Mouse (Mus musculus): ENCODE results near the gene Smc1a.
"Not testable (repeated sequence)": the region's sequence is repeated elsewhere in the genome, so short reads cannot be mapped to it uniquely, and the experiment has no call there.

The Smc1a gene

DNA sequence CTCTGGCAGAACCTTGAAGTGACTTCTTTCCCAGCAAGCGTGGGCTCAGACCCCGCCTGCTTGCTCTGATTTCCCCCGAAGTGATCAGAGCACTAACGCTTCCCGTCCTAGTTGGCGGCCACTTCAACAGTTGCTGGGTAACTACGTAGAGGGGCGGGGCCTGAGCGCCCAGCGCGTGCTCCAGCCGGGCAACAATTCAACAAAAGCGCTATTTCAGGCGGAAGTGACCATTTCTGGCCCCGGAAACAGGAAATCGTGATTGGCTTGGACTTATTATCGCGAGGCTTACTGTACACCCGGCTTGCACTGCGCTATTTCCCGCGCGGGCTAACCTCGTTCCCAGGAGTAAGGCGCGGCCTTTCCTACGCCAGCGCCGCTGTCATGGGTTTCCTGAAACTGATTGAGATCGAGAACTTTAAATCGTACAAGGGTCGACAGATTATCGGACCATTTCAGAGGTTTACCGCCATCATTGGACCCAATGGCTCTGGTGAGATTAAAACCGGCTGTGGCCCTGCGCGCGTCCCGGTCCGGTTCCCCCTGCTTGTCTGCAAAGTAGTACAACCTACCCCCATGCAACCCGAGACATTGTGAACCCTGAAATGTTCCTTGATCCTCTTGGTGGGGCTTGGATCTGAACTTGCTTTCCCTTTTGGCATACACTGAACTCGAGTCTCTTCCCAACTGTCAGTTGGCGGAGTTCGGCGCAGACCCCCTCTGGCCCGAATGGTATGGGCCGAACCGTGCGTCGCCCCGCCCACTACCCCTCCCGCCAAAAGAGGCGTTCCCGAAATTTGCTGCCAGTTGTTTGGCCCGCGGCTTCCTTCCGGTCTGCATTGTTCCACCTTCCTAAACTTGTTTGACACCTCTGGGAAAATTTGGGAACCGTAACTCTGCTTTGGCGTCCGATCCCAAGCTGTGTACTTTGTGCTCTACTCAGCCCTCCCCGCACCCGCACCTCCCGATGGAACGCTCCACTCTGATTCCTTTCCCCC, at the start of gene Smc1a, which contains the start of gene Ribc1:
Smc1a (plus strand) TSS at position 278 of the 995 bp plus-strand sequence.
Ribc1 (minus strand) TSS at position 145 of the 995 bp plus-strand sequence.
- peak; percentile 95 for DNase-seq (ENCODE audit: low spot score)

DNA sequence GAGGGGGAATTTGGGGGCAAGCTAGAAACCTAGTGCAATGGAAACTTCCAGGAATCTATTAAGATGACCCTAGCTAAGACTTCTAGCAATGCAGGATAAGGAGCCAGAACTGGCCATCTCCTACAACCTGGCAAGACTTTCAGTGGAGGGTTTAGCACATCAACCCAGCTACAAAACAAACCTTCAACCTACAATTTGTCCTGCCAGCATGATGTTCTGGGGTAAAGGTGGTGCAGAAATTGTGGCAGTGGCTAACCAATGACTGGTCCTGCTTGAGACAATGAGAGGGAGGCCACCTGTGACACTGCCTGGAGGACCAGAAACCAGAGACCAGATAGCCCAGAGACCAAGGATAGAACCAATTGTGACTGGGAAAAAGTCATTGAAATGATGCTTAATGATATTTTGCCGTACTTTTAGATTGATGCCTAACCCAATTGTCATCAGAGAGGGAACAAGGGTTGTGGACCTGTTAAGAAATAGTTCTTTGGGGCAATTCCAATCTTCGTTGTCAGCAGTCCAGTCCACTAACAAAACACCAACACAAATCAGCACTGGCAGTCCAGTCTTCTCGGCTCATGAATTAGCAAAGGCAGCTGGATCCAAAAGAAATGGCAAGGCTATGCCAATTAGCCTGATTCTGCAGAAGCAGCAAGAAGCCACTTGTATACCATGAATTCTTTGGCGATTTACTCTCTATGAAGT, 17.1 kb upstream of the Smc1a start:
- no peak for DNase-seq (ENCODE audit: low spot score)

DNA sequence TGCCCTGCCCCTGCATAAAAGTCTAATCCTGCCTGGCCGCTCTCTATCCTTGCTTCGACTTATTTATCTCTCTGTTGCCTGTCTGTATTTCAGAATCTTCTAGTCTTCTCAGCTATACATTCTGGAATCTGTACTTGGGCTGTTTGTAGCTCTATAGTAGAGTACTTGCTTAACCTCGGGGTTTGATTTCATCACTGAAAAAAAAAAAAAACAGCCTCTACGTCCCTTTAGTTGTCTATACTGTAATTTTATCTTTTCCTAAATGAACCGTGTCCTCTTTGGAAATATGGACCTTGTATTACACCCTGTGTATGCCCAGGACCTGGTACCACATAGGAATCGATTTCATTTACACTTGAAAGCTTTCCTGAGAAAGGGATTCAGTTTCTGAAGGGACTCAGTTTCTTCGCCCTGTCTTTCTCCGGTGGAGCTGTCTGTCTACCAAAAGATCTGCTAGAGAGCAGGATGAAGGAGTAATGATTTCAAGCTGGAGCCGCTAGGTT, 15.0 kb upstream of the Smc1a start:
- no peak for DNase-seq (ENCODE audit: low spot score)

DNA sequence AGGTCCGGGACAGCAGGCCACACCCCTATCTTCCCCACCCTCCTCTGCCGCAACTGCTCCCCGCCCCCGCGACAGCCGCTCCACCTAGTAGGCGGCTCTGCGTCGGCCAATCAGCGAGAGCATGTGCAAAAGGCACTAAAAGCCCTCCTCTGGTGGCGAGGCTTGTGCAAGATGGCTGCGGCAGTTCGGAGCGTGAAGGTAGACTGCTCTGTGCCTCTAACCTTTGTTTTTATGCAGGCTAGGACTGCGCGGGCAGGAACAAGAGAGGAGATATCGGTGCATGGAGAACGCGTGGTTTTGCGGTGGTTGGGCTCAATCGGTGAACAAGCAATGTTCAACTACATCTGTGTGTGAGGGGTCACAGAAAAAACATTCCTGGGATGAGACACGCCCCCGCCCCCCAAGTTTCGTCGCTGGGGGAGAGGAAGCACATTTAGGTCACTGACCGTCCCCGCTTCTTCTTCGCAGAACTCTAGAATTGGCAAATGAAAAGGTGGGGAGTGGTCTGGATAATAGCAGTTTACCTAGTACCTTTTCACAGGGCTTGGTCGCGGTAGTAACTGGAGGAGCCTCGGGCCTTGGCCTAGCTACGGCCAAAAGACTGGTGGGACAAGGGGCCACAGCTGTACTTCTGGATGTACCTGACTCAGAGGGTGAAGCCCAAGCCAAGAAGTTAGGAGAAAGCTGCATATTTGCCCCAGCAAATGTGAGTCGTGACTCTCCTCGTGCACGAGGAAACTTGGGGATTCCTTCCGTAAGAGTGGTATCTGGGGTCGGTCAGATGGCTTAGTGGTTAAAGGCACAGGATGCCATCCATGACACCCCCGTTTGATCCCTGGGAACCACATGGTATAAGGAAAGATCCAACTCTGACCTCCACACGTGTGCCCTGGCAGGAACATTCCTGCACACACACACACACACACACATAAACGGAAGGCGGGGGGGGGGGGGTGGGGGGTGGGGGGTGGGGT, 14.2 kb upstream of the Smc1a start, which contains the start of gene Hsd17b10:
Hsd17b10 (plus strand) TSS at position 109 of the 974 bp plus-strand sequence.
- DNase-seq (ENCODE audit: low spot score), result peak; percentile 69

DNA sequence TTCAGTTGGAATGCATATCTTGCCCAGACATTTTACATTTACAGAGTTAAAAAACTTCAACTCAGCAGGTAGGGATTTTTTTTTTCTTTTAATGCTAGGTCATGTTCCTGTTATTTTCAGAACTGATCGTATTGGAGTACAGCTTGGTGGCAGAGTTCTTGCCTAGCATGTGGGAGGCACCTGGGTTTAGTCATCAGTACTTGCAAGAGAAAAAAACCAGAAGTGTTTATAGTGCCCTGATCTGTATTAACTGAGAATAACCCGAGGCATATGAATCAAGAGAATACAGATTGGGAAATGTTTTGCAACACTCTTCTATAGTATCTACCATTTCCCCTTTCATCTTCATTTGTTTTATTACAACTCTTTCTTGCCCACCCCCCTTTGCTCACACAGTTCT, 13.4 kb upstream of the Smc1a start:
- no peak for DNase-seq (ENCODE audit: low spot score)

DNA sequence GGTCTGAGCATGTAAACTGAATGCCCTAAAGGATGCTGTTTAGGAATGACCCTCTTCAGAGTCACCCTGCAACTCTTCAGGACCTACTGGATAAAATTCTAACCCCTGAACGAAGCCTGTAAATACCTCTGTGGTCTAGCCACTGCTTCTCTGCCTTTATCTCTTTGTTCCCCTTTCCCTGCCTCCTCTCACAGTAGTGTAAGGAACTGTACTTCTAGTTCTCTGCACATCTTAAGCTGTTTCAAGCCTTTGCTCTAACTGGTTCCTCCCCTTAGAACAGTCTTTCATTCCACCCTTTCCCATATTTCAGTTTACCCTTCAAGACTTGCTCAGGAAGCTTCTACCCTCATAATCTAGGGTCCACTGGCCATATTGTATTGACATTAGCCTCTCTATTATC, 8.4 kb upstream of the Smc1a start:
- DNase-seq (ENCODE audit: low spot score), result no peak

DNA sequence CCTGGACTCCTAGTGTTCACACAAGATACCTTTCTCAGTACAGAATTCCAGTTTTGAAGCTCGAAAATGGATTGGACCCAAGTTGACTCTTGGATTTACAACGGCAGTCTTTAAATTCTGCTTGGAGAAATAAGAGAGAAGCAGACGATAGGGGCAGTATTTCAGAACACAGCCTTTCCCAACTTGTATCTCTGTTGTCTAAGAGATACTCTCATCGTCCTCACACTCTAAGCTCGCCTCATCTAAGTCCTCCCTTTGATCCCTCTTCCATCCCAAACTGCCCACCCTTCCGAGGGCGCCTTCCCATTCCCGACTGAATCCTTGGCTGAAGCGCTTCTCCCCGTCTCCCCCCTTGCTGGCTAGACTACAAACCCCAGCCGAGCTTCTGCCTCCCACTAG, 477 bp upstream of the Smc1a start:
- DNase-seq (ENCODE audit: low spot score), result no peak

DNA sequence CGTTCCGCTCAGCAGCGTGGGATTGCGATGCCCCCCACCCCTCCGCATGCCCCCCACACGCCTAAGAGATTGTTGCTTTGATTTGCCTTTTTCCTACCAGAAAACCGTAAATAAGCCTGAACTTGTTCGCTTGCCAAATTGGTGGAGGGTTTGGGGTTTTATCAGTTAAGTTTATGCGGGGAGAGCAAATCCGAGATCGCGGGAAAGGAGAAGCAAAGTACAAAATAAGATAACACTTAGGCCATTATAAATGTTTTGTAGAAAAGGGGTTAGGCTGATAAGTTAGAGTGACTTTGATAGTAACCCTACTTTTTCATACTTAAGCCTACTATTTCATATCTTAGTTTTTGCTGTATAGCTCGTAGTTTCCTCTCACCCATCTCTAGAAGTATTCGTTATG, 958 bp downstream of the Smc1a start:
- no peak for DNase-seq (ENCODE audit: low spot score)

DNA sequence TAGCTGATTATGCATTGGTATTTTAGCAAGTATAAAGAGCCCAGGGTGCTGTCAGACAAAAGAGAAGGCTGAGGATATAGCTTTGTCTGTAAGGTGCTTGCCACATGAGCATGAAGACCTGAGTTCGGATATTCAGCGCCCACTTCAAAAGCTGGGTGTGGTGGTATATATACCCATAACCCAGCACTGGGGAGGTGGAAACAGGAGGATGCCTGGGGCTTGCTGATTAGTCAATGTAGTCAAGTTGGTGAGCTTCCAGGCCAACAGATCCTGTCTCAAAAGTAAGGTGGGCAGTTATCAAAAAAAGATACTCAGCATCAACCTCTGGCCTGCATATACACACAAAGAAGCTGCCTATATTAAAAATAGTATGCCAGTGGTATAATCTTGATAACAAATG, 3.1 kb downstream of the Smc1a start:
- DNase-seq (ENCODE audit: low spot score), result peak; percentile 54

DNA sequence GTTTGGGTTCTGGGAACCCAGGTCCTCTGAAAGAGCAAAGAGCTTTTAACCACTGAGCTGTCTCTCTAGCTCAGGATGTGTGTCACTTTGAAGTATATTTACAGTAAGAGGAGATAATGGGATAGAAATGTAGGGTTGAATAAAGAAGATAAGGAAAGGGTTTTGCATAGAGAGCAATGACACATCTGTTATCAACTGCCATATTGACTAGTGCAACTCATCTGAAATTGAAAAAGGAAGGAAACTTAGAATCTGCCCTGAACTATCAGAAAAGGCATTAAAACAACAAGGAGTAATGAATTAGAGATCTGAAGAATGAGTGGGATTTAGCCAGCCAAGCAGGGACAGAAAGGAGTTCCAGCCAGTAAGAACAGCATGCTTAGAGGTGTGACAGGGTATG, 23.6 kb downstream of the Smc1a start:
- DNase-seq (ENCODE audit: low spot score), result no peak

DNA sequence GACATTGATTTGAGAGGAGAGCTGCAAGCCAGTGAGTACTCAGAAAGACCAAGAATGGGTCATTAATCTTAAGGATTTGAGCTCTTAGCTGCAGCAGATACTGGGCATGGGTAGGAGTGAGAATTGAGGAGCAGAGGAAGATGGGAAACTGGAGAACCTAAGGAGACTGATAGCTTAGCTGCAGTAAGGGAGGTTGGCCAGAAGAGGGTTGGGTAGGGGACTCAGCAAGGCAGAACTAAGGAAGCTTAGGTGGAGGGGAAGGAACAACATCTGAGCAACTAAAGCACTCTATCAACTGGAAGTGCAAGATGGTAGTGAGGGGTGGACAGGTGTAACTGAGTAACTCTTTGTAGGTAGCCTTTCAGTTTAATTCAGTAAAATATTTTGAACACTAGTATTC, 31.0 kb downstream of the Smc1a start:
- no peak for DNase-seq (ENCODE audit: low spot score)

DNA sequence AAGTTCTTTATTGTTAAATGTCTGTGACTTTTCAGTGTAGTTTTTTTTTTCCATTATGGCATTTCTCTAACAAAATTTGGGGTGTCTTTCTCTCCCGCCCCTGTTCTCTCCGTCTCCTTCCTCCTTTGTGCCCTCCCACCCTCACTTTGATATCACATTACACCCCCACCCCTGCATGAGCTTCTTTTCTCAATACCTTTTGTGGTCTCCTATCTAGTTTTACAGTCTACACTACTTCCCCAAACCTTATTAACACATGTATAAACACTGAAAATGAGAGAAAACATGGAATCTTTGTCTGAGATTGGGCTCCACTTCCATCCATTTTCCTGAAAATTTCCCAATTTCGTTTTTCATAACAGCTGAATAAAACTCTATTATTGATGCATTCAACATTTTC, 36.3 kb downstream of the Smc1a start:
- DNase-seq (ENCODE audit: low spot score), result no peak

DNA sequence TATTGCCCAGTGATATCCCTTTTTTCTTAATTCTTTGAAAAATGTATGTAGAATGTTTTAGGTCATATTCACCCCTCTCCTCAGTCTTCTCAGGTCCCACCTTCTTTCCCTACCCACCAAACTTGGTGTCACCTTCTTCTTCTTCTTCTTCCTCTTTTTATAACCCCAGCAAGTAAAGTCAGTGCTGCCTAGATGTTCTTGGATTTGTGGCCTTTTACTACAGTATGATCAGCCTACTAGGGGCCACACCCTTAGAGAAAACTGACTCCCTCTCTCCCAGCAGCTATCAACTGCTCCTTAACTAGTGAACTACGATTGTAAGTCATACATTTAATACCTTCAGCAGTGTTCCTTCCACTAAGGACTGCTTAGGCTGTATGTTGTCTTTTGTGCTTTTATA, 37.9 kb downstream of the Smc1a start:
- no peak for DNase-seq (ENCODE audit: low spot score)

DNA sequence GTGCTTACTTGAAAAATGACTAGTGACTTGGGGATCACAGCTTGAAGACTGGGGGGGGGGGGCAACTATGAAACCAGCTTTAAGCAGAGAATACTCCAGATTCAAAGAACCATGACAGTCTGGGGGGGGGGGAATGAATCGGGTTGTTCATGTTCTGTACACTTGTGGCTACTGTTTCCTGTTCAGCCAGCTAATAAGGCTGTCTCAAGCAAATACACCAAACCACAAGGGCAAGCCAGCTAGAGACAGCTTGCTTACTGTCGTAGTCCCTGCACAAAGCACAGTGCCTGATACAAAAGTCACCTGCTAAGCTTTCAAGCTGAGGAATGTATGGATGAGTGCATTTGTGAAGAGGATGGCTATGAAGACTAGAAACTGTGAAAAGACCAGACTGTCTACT, 49.4 kb downstream of the Smc1a start:
- no peak for DNase-seq (ENCODE audit: low spot score)

DNA sequence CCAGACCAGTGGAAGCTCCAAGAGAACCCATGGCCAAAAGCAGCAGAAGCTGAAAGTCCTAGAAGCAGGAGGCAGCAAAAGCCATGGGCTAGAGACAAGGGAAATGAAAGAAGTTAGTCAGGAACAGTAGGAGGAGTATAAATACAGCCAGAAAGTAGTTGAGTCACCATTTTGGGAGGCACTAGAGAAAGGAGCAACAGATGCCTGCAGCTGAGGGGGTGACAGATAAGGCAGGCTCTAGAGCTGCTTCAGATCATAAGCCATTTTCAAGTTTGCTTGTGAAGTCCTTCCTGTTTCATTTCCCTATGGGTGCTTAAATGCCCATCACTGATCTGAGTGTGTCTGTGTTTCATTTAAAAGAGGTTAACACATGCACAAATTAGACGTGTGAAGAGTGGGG, 51.6 kb downstream of the Smc1a start:
- no peak for DNase-seq (ENCODE audit: low spot score)

DNA sequence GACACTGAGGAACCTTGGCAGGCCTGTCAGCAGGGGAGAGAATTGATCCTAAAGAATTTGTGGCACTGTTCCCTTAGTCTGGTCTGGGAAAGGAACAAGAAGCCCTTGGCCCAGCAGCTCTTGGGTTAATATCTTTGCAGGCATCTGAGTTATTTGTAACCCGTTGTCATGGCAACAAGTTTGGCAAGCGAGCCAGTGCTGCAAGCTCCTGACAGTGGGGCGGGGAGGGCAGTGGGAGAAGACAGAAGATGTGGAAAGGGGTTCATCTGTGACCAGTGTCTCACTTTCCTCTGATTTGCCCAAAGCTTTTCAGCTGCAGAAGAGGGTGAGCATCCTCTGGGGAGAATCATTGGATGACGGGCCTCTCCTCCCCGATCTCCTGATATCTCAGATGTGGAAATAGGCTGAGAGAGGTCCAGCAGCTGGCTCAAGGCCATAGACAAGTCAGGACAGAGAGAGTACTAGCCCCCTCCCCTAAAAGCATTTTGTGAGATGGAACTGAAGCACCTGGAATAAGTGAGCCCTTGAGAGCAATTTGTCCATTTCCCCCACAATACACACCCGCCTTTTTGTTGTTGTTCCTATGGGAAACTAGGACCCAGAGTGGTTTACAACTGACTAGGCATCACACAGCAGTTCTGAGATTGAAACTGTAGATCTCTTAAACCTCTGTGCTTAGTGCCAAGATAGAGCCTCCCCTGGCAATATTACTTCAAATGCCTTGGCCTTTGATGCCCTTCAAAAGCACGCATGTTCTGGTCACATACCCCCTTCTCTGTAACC, 73.8 kb downstream of the Smc1a start:
- DNase-seq (ENCODE audit: low spot score), result not testable (repeated sequence)

DNA sequence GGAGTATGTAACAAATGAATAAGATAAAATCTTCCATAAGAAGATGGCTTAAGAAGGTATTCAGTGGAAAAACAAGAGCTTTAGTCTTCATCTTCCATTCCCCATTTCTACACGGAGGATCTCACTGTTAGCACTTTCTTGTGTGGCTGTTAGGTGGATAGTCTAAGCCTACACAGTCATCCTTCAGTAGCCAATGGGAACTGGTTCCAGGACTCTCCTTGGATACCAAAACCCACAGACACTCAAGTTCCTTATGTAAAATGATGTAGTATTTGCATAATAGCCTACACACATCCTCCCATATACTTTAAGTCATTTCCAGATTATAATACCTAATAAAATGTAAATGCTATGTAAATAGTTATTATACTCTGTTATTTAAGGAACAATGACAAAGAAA, 81.3 kb downstream of the Smc1a start:
- DNase-seq (ENCODE audit: low spot score), result no peak
